Mouse (Mus musculus): ENCODE measurements around the gene Camk1g. TPM values are rescaled to one million over a fixed set of nuclear protein-coding genes. Genes with fewer than 3 reads are reported as not detected.

Gene Camk1g
- polyA plus RNA-seq, 1 experiment from 2014 or later, result not detected

GRCm38 (mm10) chr1:193315705-193316357 is 54.3 kb downstream of the Camk1g start:
- no peak overlapping the region for H3K27ac ChIP-seq
- no peaks in the 10 kb centered on the region for H3K36me3 ChIP-seq (ENCODE audit: inconsistent target)
- H3K79me2 ChIP-seq (ENCODE audit: inconsistent target), result no peaks in the 10 kb centered on the region
- 73% methylated on average over 5 of the region's 5 CpGs for WGBS (ENCODE audit: missing documents)
- no peak overlapping the region for H3K4me3 ChIP-seq (ENCODE audit: inconsistent target)

- 88% methylated on average over 1 of the region's 1 CpGs for WGBS (ENCODE audit: missing documents)
- H3K4me3 ChIP-seq (ENCODE audit: inconsistent target), result no peak overlapping the region
- H3K27ac ChIP-seq, result no peak overlapping the region
- H3K79me2 ChIP-seq (ENCODE audit: inconsistent target), result no peaks in the 10 kb centered on the region
- no peaks in the 10 kb centered on the region for H3K36me3 ChIP-seq (ENCODE audit: inconsistent target)
These were observed 58.5 kb downstream of the Camk1g start for GRCm38 (mm10) chr1:193311596-193311995.

GRCm38 (mm10) chr1:193310519-193311085 is 59.5 kb downstream of the Camk1g start:
- Histone ChIP-seq H3K4me3 (ENCODE audit: inconsistent target) (no peak overlapping the region), H3K79me2 (ENCODE audit: inconsistent target) (no peaks in the 10 kb centered on the region), H3K36me3 (ENCODE audit: inconsistent target) (no peaks in the 10 kb centered on the region), H3K27ac (no peak overlapping the region)
- 71% methylated on average over 3 of the region's 3 CpGs for WGBS (ENCODE audit: missing documents)

- H3K27ac ChIP-seq, result no peak overlapping the region
- WGBS (ENCODE audit: missing documents), result 50% methylated on average over 1 of the region's 1 CpGs
- H3K36me3 ChIP-seq (ENCODE audit: inconsistent target), result no peaks in the 10 kb centered on the region
- no peak overlapping the region for H3K4me3 ChIP-seq (ENCODE audit: inconsistent target)
- H3K79me2 ChIP-seq (ENCODE audit: inconsistent target), result no peaks in the 10 kb centered on the region
These were observed 60.1 kb downstream of the Camk1g start for GRCm38 (mm10) chr1:193309785-193310518.

- no peak overlapping the region for H3K27ac ChIP-seq
These were observed 63.3 kb downstream of the Camk1g start for GRCm38 (mm10) chr1:193306832-193307231.

GRCm38 (mm10) chr1:193305386-193305785 is 64.7 kb downstream of the Camk1g start:
- 80% methylated on average over 7 of the region's 7 CpGs for WGBS (ENCODE audit: missing documents)
- Histone ChIP-seq H3K27ac (no peak overlapping the region), H3K79me2 (ENCODE audit: inconsistent target) (no peaks in the 10 kb centered on the region), H3K36me3 (ENCODE audit: inconsistent target) (no peaks in the 10 kb centered on the region), H3K4me3 (ENCODE audit: inconsistent target) (no peak overlapping the region)

More at GRCm38 (mm10) chr1:193306832-193307231, 63.3 kb downstream of the Camk1g start:
- Histone ChIP-seq H3K4me3 (ENCODE audit: inconsistent target) (no peak overlapping the region), H3K36me3 (ENCODE audit: inconsistent target) (no peaks in the 10 kb centered on the region), H3K79me2 (ENCODE audit: inconsistent target) (no peaks in the 10 kb centered on the region)
- 93% methylated on average over 2 of the region's 2 CpGs for WGBS (ENCODE audit: missing documents)

- Histone ChIP-seq H3K27ac (no peak overlapping the region), H3K36me3 (ENCODE audit: inconsistent target) (no peaks in the 10 kb centered on the region), H3K79me2 (ENCODE audit: inconsistent target) (no peaks in the 10 kb centered on the region), H3K4me3 (ENCODE audit: inconsistent target) (no peak overlapping the region)
- WGBS (ENCODE audit: missing documents), result 41% methylated on average over 2 of the region's 2 CpGs
These were observed 67.0 kb downstream of the Camk1g start for GRCm38 (mm10) chr1:193303096-193303495.

GRCm38 (mm10) chr1:193302093-193302405 is 68.0 kb downstream of the Camk1g start:
- no peak overlapping the region for H3K4me3 ChIP-seq (ENCODE audit: inconsistent target)
- H3K36me3 ChIP-seq (ENCODE audit: inconsistent target), result no peaks in the 10 kb centered on the region
- 84% methylated on average over 8 of the region's 8 CpGs for WGBS (ENCODE audit: missing documents)
- no peaks in the 10 kb centered on the region for H3K79me2 ChIP-seq (ENCODE audit: inconsistent target)
- H3K27ac ChIP-seq, result no peak overlapping the region

- no peak overlapping the region for H3K27ac ChIP-seq
- H3K79me2 ChIP-seq (ENCODE audit: inconsistent target), result no peaks in the 10 kb centered on the region
- H3K4me3 ChIP-seq (ENCODE audit: inconsistent target), result no peak overlapping the region
- H3K36me3 ChIP-seq (ENCODE audit: inconsistent target), result no peaks in the 10 kb centered on the region
- WGBS (ENCODE audit: missing documents), result 83% methylated on average over 6 of the region's 6 CpGs
These were observed 68.6 kb downstream of the Camk1g start for GRCm38 (mm10) chr1:193301216-193302092.

GRCm38 (mm10) chr1:193299995-193300394 is 70.1 kb downstream of the Camk1g start:
- 92% methylated on average over 1 of the region's 1 CpGs for WGBS (ENCODE audit: missing documents)
- no peaks in the 10 kb centered on the region for H3K79me2 ChIP-seq (ENCODE audit: inconsistent target)
- no peak overlapping the region for H3K27ac ChIP-seq
- H3K4me3 ChIP-seq (ENCODE audit: inconsistent target), result no peak overlapping the region
- H3K36me3 ChIP-seq (ENCODE audit: inconsistent target), result no peaks in the 10 kb centered on the region

- Histone ChIP-seq H3K36me3 (ENCODE audit: inconsistent target) (no peaks in the 10 kb centered on the region), H3K4me3 (ENCODE audit: inconsistent target) (no peak overlapping the region), H3K79me2 (ENCODE audit: inconsistent target) (no peaks in the 10 kb centered on the region), H3K27ac (no peak overlapping the region)
- WGBS (ENCODE audit: missing documents), result 82% methylated on average over 3 of the region's 3 CpGs
These were observed 71.8 kb downstream of the Camk1g start for GRCm38 (mm10) chr1:193298141-193298765.
